9 mouse cellular contexts compared by ENCODE assay signal in genomic region chr7:45090251-45090977, GRCm38 (mm10). TPM values are rescaled to one million over a fixed set of nuclear protein-coding genes. Genes with fewer than 3 reads are reported as not detected.
DNase-seq lines count a peak whose midpoint lies in the region; ATAC-seq and TF ChIP-seq lines count a peak whose summit lies in the region.
"Had no signal": no experiment of that assay in that cellular context is flagged by ENCODE, and none has a peak within 500 bp of the region (broad histone marks: within the 10 kb centered on the region; RNA-seq: fewer than 3 reads in every experiment).

No protein-coding gene starts in this region.

- no peak overlapping the region for H3K27ac ChIP-seq in hindbrain, embryonic 10.5 days
- no peak overlapping the region for H3K27ac ChIP-seq in hindbrain, postnatal 0 days
- H3K27ac ChIP-seq in liver, embryonic 11.5 days (ENCODE audit: low read depth, low read length), result peak overlapping the region; percentile 71

- peak overlapping the region; percentile 66; the same call in 1 of the 2 replicates for H3K4me3 ChIP-seq in hindbrain, embryonic 10.5 days
- H3K4me3 ChIP-seq in hindbrain, postnatal 0 days (ENCODE audit: low read length), result no peak overlapping the region
- H3K4me3 ChIP-seq in liver, embryonic 11.5 days (ENCODE audit: low read depth, low read length), result peak overlapping the region; percentile 61

- H3K27me3 ChIP-seq in hindbrain, embryonic 10.5 days (ENCODE audit: insufficient read depth, poor library complexity, severe bottlenecking), result peaks cover 11% of the 10 kb centered on the region
- H3K27me3 ChIP-seq in hindbrain, postnatal 0 days (ENCODE audit: insufficient read depth, low read length), result no peaks in the 10 kb centered on the region
- no peaks in the 10 kb centered on the region for H3K27me3 ChIP-seq in liver, embryonic 11.5 days (replicated peaks; ENCODE audit: control insufficient read depth, insufficient read depth, low read length)

- H3K9ac ChIP-seq in hindbrain, postnatal 0 days (replicated peaks; ENCODE audit: low read length), result no peak overlapping the region
- H3K9ac ChIP-seq in liver, embryonic 11.5 days (ENCODE audit: low read depth, low read length), result peak overlapping the region; percentile 66; the same call in 1 of the 2 replicates

- peaks cover 33% of the 10 kb centered on the region for H3K4me1 ChIP-seq in hindbrain, embryonic 10.5 days (replicated peaks)
- H3K4me1 ChIP-seq in hindbrain, postnatal 0 days (ENCODE audit: insufficient read depth, low read length), result no peaks in the 10 kb centered on the region
- H3K4me1 ChIP-seq in liver, embryonic 11.5 days (replicated peaks; ENCODE audit: control insufficient read depth, insufficient read depth, low read length), result peaks cover 23% of the 10 kb centered on the region

- peaks cover 4% of the 10 kb centered on the region; the same call in 1 of the 2 replicates for H3K9me3 ChIP-seq in hindbrain, embryonic 10.5 days
- H3K9me3 ChIP-seq in hindbrain, postnatal 0 days (ENCODE audit: low read length), result no peaks in the 10 kb centered on the region
- no peaks in the 10 kb centered on the region for H3K9me3 ChIP-seq in liver, embryonic 11.5 days (ENCODE audit: control insufficient read depth, low read length)

- ATAC-seq in hindbrain, postnatal 0 days, result no peak
- peak; percentile 62 for ATAC-seq in common myeloid progenitor, adult 5-6 weeks (replicated peaks; ENCODE audit: low read depth, poor library complexity, severe bottlenecking)
- ATAC-seq in liver, embryonic 11.5 days (replicated peaks; ENCODE audit: low FRiP score), result peak; percentile 21; the same call in 1 of the 2 replicates

- no peak for TF ChIP-seq CTCF in hindbrain, postnatal 0 days (IDR thresholded peaks at IDR 0.05; ENCODE audit: low read depth)

- H3K4me2 ChIP-seq in hindbrain, postnatal 0 days (ENCODE audit: low read depth, low read length), result no peak overlapping the region
- peak overlapping the region; percentile 70 for H3K4me2 ChIP-seq in liver, embryonic 11.5 days

- 83% methylated on average over 13 of the region's 13 CpGs for WGBS in hindbrain, embryonic 10.5 days
- 85% methylated on average over 13 of the region's 13 CpGs for WGBS in hindbrain, postnatal 0 days
- 58% methylated on average over 13 of the region's 13 CpGs for WGBS in liver, embryonic 11.5 days

- H3K36me3 ChIP-seq in hindbrain, embryonic 10.5 days, result peaks cover 31% of the 10 kb centered on the region
- H3K36me3 ChIP-seq in hindbrain, postnatal 0 days (ENCODE audit: insufficient read depth, low read length), result no peaks in the 10 kb centered on the region
- peaks cover 17% of the 10 kb centered on the region for H3K36me3 ChIP-seq in liver, embryonic 11.5 days (ENCODE audit: control insufficient read depth, insufficient read depth, low read length)

- no peak for DNase-seq in hindbrain, embryonic 10.5 days (ENCODE audit: low spot score)
- no peak for DNase-seq in hindbrain, postnatal 0 days (ENCODE audit: low spot score)
- peak; percentile 53 for DNase-seq in CD4-positive, CD25-positive, alpha-beta regulatory T cell, adult 2 months (ENCODE audit: low read depth, low spot score)
- no peak for DNase-seq in liver, embryonic 11.5 days (ENCODE audit: low spot score)
- no peak for DNase-seq in cerebellum, postnatal 14 days
- DNase-seq in right cerebral cortex, postnatal 14 days, result no peak
- no peak for DNase-seq in left cerebral cortex, adult 8-10 months (ENCODE audit: low spot score in 2 of 2)
- DNase-seq: lung, postnatal 36 days had no signal

RNA-seq across cellular contexts. Expression of gene Rcn3, which starts 1.6 kb away (rescaled TPM):
- 127 and 135 TPM in 2 replicates for polyA plus RNA-seq in hindbrain, embryonic 10.5 days (2016; fragmentation: Nextera tagmentation; extraction: Ambion mirVana)
- total RNA-seq in hindbrain, postnatal 0 days (2014; rRNA removed), result 42.9 and 45.1 TPM in 2 replicates
- 39.3 and 42.0 TPM in 2 replicates for polyA plus RNA-seq in hindbrain, postnatal 0 days (2015; fragmentation: Nextera tagmentation; extraction: Ambion mirVana)
- 23.2 and 37.1 TPM in 2 replicates for total RNA-seq in common myeloid progenitor, adult 5-6 weeks (2017)
- 146 and 163 TPM in 2 replicates for polyA plus RNA-seq in liver, embryonic 11.5 days (2014; fragmentation: Nextera tagmentation; extraction: Ambion mirVana)
- total RNA-seq in left cerebral cortex, adult 8-10 months (2022), result 1 to 10 TPM; 5.7 to 8.3 (median 5.9) TPM

RNA-seq across cellular contexts. Expression of gene Fcgrt, which starts 13.2 kb away (rescaled TPM):
- polyA plus RNA-seq in hindbrain, embryonic 10.5 days (2016; fragmentation: Nextera tagmentation; extraction: Ambion mirVana), result 9.9 and 13.1 TPM in 2 replicates
- 32.9 and 43.6 TPM in 2 replicates for total RNA-seq in hindbrain, postnatal 0 days (2014; rRNA removed)
- polyA plus RNA-seq in hindbrain, postnatal 0 days (2015; fragmentation: Nextera tagmentation; extraction: Ambion mirVana), result 43.8 and 45.9 TPM in 2 replicates
- 4.0 and 4.7 TPM in 2 replicates for total RNA-seq in common myeloid progenitor, adult 5-6 weeks (2017)
- 33.2 and 33.8 TPM in 2 replicates for polyA plus RNA-seq in liver, embryonic 11.5 days (2014; fragmentation: Nextera tagmentation; extraction: Ambion mirVana)
- total RNA-seq in left cerebral cortex, adult 8-10 months (2022), result 10 to 100 TPM; 18.6 to 21.9 (median 19.9) TPM

RNA-seq across cellular contexts. Expression of gene Prrg2, which starts 27.9 kb away (rescaled TPM):
- 16.9 and 18.6 TPM in 2 replicates for polyA plus RNA-seq in hindbrain, embryonic 10.5 days (2016; fragmentation: Nextera tagmentation; extraction: Ambion mirVana)
- total RNA-seq in hindbrain, postnatal 0 days (2014; rRNA removed), result 10.5 and 12.4 TPM in 2 replicates
- 15.3 and 17.2 TPM in 2 replicates for polyA plus RNA-seq in hindbrain, postnatal 0 days (2015; fragmentation: Nextera tagmentation; extraction: Ambion mirVana)
- total RNA-seq in common myeloid progenitor, adult 5-6 weeks (2017), result 3.4 and 3.8 TPM in 2 replicates
- 12.0 and 12.4 TPM in 2 replicates for polyA plus RNA-seq in liver, embryonic 11.5 days (2014; fragmentation: Nextera tagmentation; extraction: Ambion mirVana)
- total RNA-seq in left cerebral cortex, adult 8-10 months (2022), result 10 to 100 TPM in 1 of 4 experiments, 1 to 10 TPM in 3; 6.7 to 11.5 (median 8.2) TPM

RNA-seq across cellular contexts. Expression of gene Nosip, which starts 28.2 kb away (rescaled TPM):
- 67.8 and 70.7 TPM in 2 replicates for polyA plus RNA-seq in hindbrain, embryonic 10.5 days (2016; fragmentation: Nextera tagmentation; extraction: Ambion mirVana)
- 72.9 and 83.1 TPM in 2 replicates for total RNA-seq in hindbrain, postnatal 0 days (2014; rRNA removed)
- polyA plus RNA-seq in hindbrain, postnatal 0 days (2015; fragmentation: Nextera tagmentation; extraction: Ambion mirVana), result 64.5 and 67.4 TPM in 2 replicates
- total RNA-seq in common myeloid progenitor, adult 5-6 weeks (2017), result 66.0 and 71.2 TPM in 2 replicates
- polyA plus RNA-seq in liver, embryonic 11.5 days (2014; fragmentation: Nextera tagmentation; extraction: Ambion mirVana), result 60.9 and 63.0 TPM in 2 replicates
- total RNA-seq in left cerebral cortex, adult 8-10 months (2022), result 10 to 100 TPM; 50.2 to 61.0 (median 57.9) TPM

RNA-seq across cellular contexts. Expression of gene Rps11, which starts 33.8 kb away (rescaled TPM):
- 1,526 and 1,700 TPM in 2 replicates for polyA plus RNA-seq in hindbrain, embryonic 10.5 days (2016; fragmentation: Nextera tagmentation; extraction: Ambion mirVana)
- 743 and 824 TPM in 2 replicates for total RNA-seq in hindbrain, postnatal 0 days (2014; rRNA removed)
- polyA plus RNA-seq in hindbrain, postnatal 0 days (2015; fragmentation: Nextera tagmentation; extraction: Ambion mirVana), result 768 and 794 TPM in 2 replicates
- 1,473 and 1,910 TPM in 2 replicates for total RNA-seq in common myeloid progenitor, adult 5-6 weeks (2017)
- polyA plus RNA-seq in liver, embryonic 11.5 days (2014; fragmentation: Nextera tagmentation; extraction: Ambion mirVana), result 2,085 and 2,209 TPM in 2 replicates
- total RNA-seq in left cerebral cortex, adult 8-10 months (2022), result 100 to 1,000 TPM; 467 to 554 (median 521) TPM
